Mouse (Mus musculus) liver, embryonic 14.5 days (tissue): ENCODE results near the gene Galnt17.

Source experiments
- CTCF ChIP-seq: IDR thresholded peaks from 2 replicates; pipeline ENCODE4 v1.5.1; 2016; ENCODE audit warnings: antibody characterized with exemption, low read depth, control low read depth
- EP300 ChIP-seq: IDR thresholded peaks from 2 replicates; pipeline ENCODE4 v1.6.1; 2016; ENCODE audit warnings: antibody characterized with exemption, low read depth

DNA sequence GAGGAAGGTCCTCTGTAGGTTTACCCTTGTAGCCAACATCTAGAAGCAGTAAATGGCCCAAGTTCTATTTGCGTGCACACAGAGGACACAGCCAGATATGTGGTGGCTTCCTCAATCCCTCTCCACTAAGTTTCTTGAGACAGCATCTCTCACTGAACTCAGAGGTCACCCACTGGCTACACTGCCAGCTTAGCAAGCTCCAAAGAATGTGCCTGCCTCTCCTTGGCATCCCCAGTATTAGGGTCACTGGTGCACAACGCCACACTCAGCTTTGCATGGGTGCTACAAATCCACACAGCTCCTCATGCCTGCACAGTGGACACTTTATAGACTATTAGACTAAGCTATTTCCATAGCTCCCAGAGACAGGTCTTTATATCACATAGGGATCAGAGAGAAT is 21.6 kb downstream of the Galnt17 start:
- no peak for TF ChIP-seq CTCF
- no peak for TF ChIP-seq EP300
